Mouse (Mus musculus) MEL (cell line): ENCODE data around the gene Eml6.

Source experiments
- CTCF ChIP-seq, 3 experiments: IDR thresholded peaks in 2 of 3; conservative IDR thresholded peaks in 1 of 3; 2 replicates each; pipeline ENCODE4 v1.5.1; 2011 to 2012; ENCODE audit warnings: low read length in 3 of 3, low read depth in 2 of 3, mild to moderate bottlenecking in 2 of 3, improper control_type of control experiment in 1 of 3, inconsistent platforms in 1 of 3, mixed read lengths in 1 of 3, moderate library complexity in 1 of 3; ENCODE audit not compliant: control insufficient read depth in 1 of 3, insufficient read depth in 1 of 3, poor library complexity in 1 of 3, severe bottlenecking in 1 of 3
- ETS1 ChIP-seq: IDR thresholded peaks from 2 replicates; pipeline ENCODE4 v1.6.1; 2012; ENCODE audit warnings: low read depth, mild to moderate bottlenecking, inconsistent platforms, low read length, improper control_type of control experiment, moderate library complexity
- HCFC1 ChIP-seq: IDR thresholded peaks from 2 replicates; pipeline ENCODE4 v1.6.1; 2012; ENCODE audit warnings: low read depth, mild to moderate bottlenecking, inconsistent platforms, low read length, improper control_type of control experiment, moderate library complexity
- MEF2A ChIP-seq: IDR thresholded peaks from 2 replicates; pipeline ENCODE4 v1.6.1; 2014; ENCODE audit warnings: low read depth, mild to moderate bottlenecking, inconsistent platforms, low read length, improper control_type of control experiment; ENCODE audit not compliant: poor library complexity, insufficient replicate concordance, severe bottlenecking; ENCODE audit errors: extremely low read depth
- MYC ChIP-seq: IDR thresholded peaks from 2 replicates; pipeline ENCODE4 v1.6.1; 2011; ENCODE audit warnings: low read depth, mild to moderate bottlenecking, low read length, improper control_type of control experiment, moderate library complexity
- POLR2A ChIP-seq, 2 experiments: IDR thresholded peaks; 2 replicates each; pipeline ENCODE4 v1.6.1; 2011 to 2012; ENCODE audit warnings: low read length in 2 of 2, mild to moderate bottlenecking in 2 of 2, control low read depth in 1 of 2, improper control_type of control experiment in 1 of 2, low read depth in 1 of 2, moderate library complexity in 1 of 2; ENCODE audit not compliant: control insufficient read depth in 1 of 2, insufficient read depth in 1 of 2, poor library complexity in 1 of 2
- ZNF384 ChIP-seq: IDR thresholded peaks from 2 replicates; pipeline ENCODE4 v1.6.1; 2012; ENCODE audit warnings: low read depth, mild to moderate bottlenecking, inconsistent platforms, low read length, improper control_type of control experiment

DNA sequence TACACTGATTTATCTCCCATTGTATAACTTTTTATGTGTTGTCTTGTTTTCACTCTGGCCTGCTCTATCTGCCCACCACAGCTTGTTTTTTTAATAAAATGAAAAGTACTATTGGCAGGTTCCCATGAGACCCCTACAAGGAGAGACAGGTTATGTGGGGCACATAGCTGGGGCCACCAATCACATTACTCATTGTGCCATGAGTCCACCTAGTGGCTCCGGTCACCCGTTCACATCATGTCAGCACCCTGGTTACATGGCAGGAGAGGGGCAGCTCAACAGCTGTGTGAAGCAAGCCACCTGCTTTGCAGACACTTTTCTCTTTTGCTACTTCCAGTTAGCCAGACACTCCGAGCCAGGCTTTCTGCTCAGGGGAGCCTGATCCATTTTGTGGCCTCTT lies 213.4 kb downstream of the Eml6 start:
- TF ChIP-seq ZNF384 = no peak
- TF ChIP-seq ETS1 = no peak
- no peak for TF ChIP-seq POLR2A (IDR thresholded peaks at IDR 0.05; ENCODE audit: control insufficient read depth in 1 of 2, insufficient read depth in 1 of 2, low read depth in 1 of 2, low read length in 2 of 2, poor library complexity in 1 of 2)
- no peak for TF ChIP-seq HCFC1
- no peak for TF ChIP-seq CTCF (IDR thresholded peaks at IDR 0.05 in 2 of 3, conservative IDR thresholded peaks at IDR 0.05 in 1 of 3; ENCODE audit: control insufficient read depth in 1 of 3, insufficient read depth in 1 of 3, low read depth in 2 of 3, low read length in 3 of 3, poor library complexity in 1 of 3, severe bottlenecking in 1 of 3)
- TF ChIP-seq MEF2A = no peak
- TF ChIP-seq MYC = no peak
